Mouse (Mus musculus) limb, embryonic 15.5 days (tissue): Measurements from ENCODE around the gene Gm11037. TPM values are rescaled to one million over a fixed set of nuclear protein-coding genes. Genes with fewer than 3 reads are reported as not detected.
A peak's percentile ranks its signal among the peaks of the same experiment; 100 is the strongest.

Source experiments
- ATAC-seq: fragments of 200-750 bp; cut with Nextera tagmentation; 2 replicates; pipeline ENCODE4 v1.8.0; 2017; ENCODE audit warnings: low read depth, moderate TSS enrichment; ENCODE audit not compliant: insufficient number of reproducible peaks, low FRiP score, low TSS enrichment
- H3K27ac ChIP-seq: fragments of 300-500 bp; sonication (generic); 2 replicates; pipeline ENCODE4 v1.5.1; 2015; ENCODE audit warnings: moderate library complexity, mild to moderate bottlenecking, inconsistent platforms
- H3K27me3 ChIP-seq: fragments of 300-500 bp; sonication (generic); 2 replicates; pipeline ENCODE4 v1.6.1; 2015; ENCODE audit warnings: inconsistent platforms
- H3K36me3 ChIP-seq: fragments of 300-500 bp; sonication (generic); 2 replicates; pipeline ENCODE4 v1.6.1; 2015; ENCODE audit warnings: inconsistent platforms
- H3K4me1 ChIP-seq: fragments of 300-500 bp; sonication (generic); 2 replicates; pipeline ENCODE4 v1.6.1; 2015; ENCODE audit warnings: inconsistent platforms
- H3K4me2 ChIP-seq: fragments of 300-500 bp; sonication (generic); 2 replicates; pipeline ENCODE4 v1.6.1; 2015; ENCODE audit warnings: mild to moderate bottlenecking, inconsistent platforms
- H3K4me3 ChIP-seq: fragments of 300-500 bp; sonication (generic); 2 replicates; pipeline ENCODE4 v1.5.1; 2015; ENCODE audit warnings: mild to moderate bottlenecking, inconsistent platforms
- H3K9ac ChIP-seq: fragments of 300-500 bp; sonication (generic); 2 replicates; pipeline ENCODE4 v1.6.1; 2015; ENCODE audit warnings: inconsistent platforms
- H3K9me3 ChIP-seq: fragments of 300-500 bp; sonication (generic); 2 replicates; pipeline ENCODE4 v1.6.1; 2016; ENCODE audit warnings: inconsistent platforms
- WGBS: fragments of 180-500 bp; shearing (Covaris S2); methylation state at CpG from one replicate; pipeline ENCODE4 v1.1.7; 2015; 5-methylcytosine and 5-hydroxymethylcytosine counted together
- polyA plus RNA-seq: library from polyadenylated mRNA; unstranded; fragments of >200 nt; fragmentation: Nextera tagmentation; extraction: Ambion mirVana; gene quantifications from 2 replicates; pipeline ENCODE4 v1.2.1, GENCODE M21; 2015

Gm11037 gene
- polyA plus RNA-seq, 1 experiment from 2014 or later, result not detected

GRCm38 (mm10) chr2:131159491-131159910, 26.2 kb downstream of the Gm11037 start:
- Histone ChIP-seq H3K27me3 (no peaks in the 10 kb centered on the region), H3K9me3 (no peaks in the 10 kb centered on the region), H3K27ac (peak overlapping the region; percentile 74; the same call in 1 of the 2 replicates), H3K36me3 (no peaks in the 10 kb centered on the region), H3K4me3 (peak overlapping the region; percentile 71), H3K4me1 (peaks cover 18% of the 10 kb centered on the region), H3K9ac (peak overlapping the region; percentile 57), H3K4me2 (peak overlapping the region; percentile 86)
- peak; percentile 20 for ATAC-seq
- under 1% methylated on average over 18 of the region's 18 CpGs for WGBS

GRCm38 (mm10) chr2:131159938-131160581, 26.8 kb downstream of the Gm11037 start, which contains the start of gene 1700037H04Rik:
Gene 1700037H04Rik, minus strand, starts transcription at chr2:131160081.
- Histone ChIP-seq H3K36me3 (no peaks in the 10 kb centered on the region), H3K9me3 (no peaks in the 10 kb centered on the region), H3K27me3 (no peaks in the 10 kb centered on the region), H3K27ac (peak within 1 kb of the TSS; percentile 89), H3K4me1 (peaks cover 18% of the 10 kb centered on the region), H3K9ac (peak within 1 kb of the TSS; percentile 68), H3K4me2 (peak within 1 kb of the TSS; percentile 86), H3K4me3 (peak within 1 kb of the TSS; percentile 71)
- WGBS, result under 1% methylated on average over 54 of the region's 54 CpGs
- peak; percentile 98 for ATAC-seq

GRCm38 (mm10) chr2:131160671-131161111, 27.4 kb downstream of the Gm11037 start:
- H3K4me3 ChIP-seq, result peak overlapping the region; percentile 71
- peak overlapping the region; percentile 89 for H3K27ac ChIP-seq
- 1% methylated on average over 17 of the region's 17 CpGs for WGBS
- no peaks in the 10 kb centered on the region for H3K27me3 ChIP-seq
- ATAC-seq, result no peak
- no peaks in the 10 kb centered on the region for H3K36me3 ChIP-seq
- H3K9me3 ChIP-seq, result no peaks in the 10 kb centered on the region
- peaks cover 18% of the 10 kb centered on the region for H3K4me1 ChIP-seq
- peak overlapping the region; percentile 68 for H3K9ac ChIP-seq
- H3K4me2 ChIP-seq, result peak overlapping the region; percentile 86

- Histone ChIP-seq H3K27me3 (no peaks in the 10 kb centered on the region), H3K9ac (no peak overlapping the region), H3K9me3 (no peaks in the 10 kb centered on the region), H3K4me1 (peaks cover 6% of the 10 kb centered on the region), H3K4me2 (no peak overlapping the region), H3K27ac (no peak overlapping the region), H3K36me3 (no peaks in the 10 kb centered on the region), H3K4me3 (no peak overlapping the region)
- WGBS, result 59% methylated on average over 7 of the region's 7 CpGs
- ATAC-seq, result no peak
Observed at GRCm38 (mm10) chr2:131163924-131164323, 30.6 kb downstream of the Gm11037 start.

- peaks cover 16% of the 10 kb centered on the region for H3K27me3 ChIP-seq
- no peak overlapping the region for H3K27ac ChIP-seq
- no peaks in the 10 kb centered on the region for H3K36me3 ChIP-seq
- ATAC-seq, result no peak
- no peak overlapping the region for H3K4me2 ChIP-seq
- no peak overlapping the region for H3K9ac ChIP-seq
- H3K9me3 ChIP-seq, result no peaks in the 10 kb centered on the region
- peaks cover 6% of the 10 kb centered on the region; the same call in 1 of the 2 replicates for H3K4me1 ChIP-seq
- 87% methylated on average over 2 of the region's 2 CpGs for WGBS
- H3K4me3 ChIP-seq, result no peak overlapping the region
Observed at GRCm38 (mm10) chr2:131166172-131166571, 32.9 kb downstream of the Gm11037 start.

- Histone ChIP-seq H3K4me1 (peaks cover 13% of the 10 kb centered on the region), H3K4me2 (no peak overlapping the region), H3K36me3 (no peaks in the 10 kb centered on the region), H3K27me3 (peaks cover 34% of the 10 kb centered on the region), H3K9me3 (no peaks in the 10 kb centered on the region), H3K9ac (no peak overlapping the region), H3K27ac (no peak overlapping the region), H3K4me3 (no peak overlapping the region)
- ATAC-seq, result no peak
- WGBS, result 82% methylated on average over 6 of the region's 6 CpGs
Observed at GRCm38 (mm10) chr2:131167984-131168383, 34.7 kb downstream of the Gm11037 start.

GRCm38 (mm10) chr2:131168914-131169313, 35.6 kb downstream of the Gm11037 start:
- peaks cover 11% of the 10 kb centered on the region for H3K4me1 ChIP-seq
- H3K4me3 ChIP-seq, result no peak overlapping the region
- WGBS, result 82% methylated on average over 1 of the region's 1 CpGs
- no peak overlapping the region for H3K27ac ChIP-seq
- no peak overlapping the region for H3K4me2 ChIP-seq
- no peak overlapping the region for H3K9ac ChIP-seq
- H3K9me3 ChIP-seq, result no peaks in the 10 kb centered on the region
- H3K27me3 ChIP-seq, result peaks cover 43% of the 10 kb centered on the region
- H3K36me3 ChIP-seq, result no peaks in the 10 kb centered on the region
- no peak for ATAC-seq

GRCm38 (mm10) chr2:131170936-131171335, 37.6 kb downstream of the Gm11037 start:
- no peaks in the 10 kb centered on the region for H3K9me3 ChIP-seq
- no peak overlapping the region; the same call in 1 of the 2 replicates for H3K9ac ChIP-seq
- ATAC-seq, result no peak
- peaks cover 43% of the 10 kb centered on the region for H3K27me3 ChIP-seq
- no peaks in the 10 kb centered on the region for H3K36me3 ChIP-seq
- 16% methylated on average over 9 of the region's 9 CpGs for WGBS
- peak overlapping the region; percentile 40 for H3K4me2 ChIP-seq
- H3K4me3 ChIP-seq, result peak overlapping the region; percentile 26
- H3K4me1 ChIP-seq, result peaks cover 23% of the 10 kb centered on the region
- no peak overlapping the region for H3K27ac ChIP-seq

- peaks cover 43% of the 10 kb centered on the region for H3K27me3 ChIP-seq
- 8% methylated on average over 42 of the region's 43 CpGs for WGBS
- no peaks in the 10 kb centered on the region for H3K9me3 ChIP-seq
- no peak for ATAC-seq
- peak overlapping the region; percentile 40 for H3K4me2 ChIP-seq
- H3K27ac ChIP-seq, result no peak overlapping the region
- peak overlapping the region; percentile 26 for H3K4me3 ChIP-seq
- peak overlapping the region; percentile 2; the same call in 1 of the 2 replicates for H3K9ac ChIP-seq
- H3K4me1 ChIP-seq, result peaks cover 29% of the 10 kb centered on the region
- H3K36me3 ChIP-seq, result no peaks in the 10 kb centered on the region; the same call in 1 of the 2 replicates
Observed at GRCm38 (mm10) chr2:131171401-131172104, 38.3 kb downstream of the Gm11037 start.

GRCm38 (mm10) chr2:131172322-131172721, 39.0 kb downstream of the Gm11037 start:
- H3K27me3 ChIP-seq, result peaks cover 43% of the 10 kb centered on the region
- no peak for ATAC-seq

GRCm38 (mm10) chr2:131174700-131175099, 41.4 kb downstream of the Gm11037 start:
- 8% methylated on average over 11 of the region's 11 CpGs for WGBS
- H3K4me3 ChIP-seq, result peak overlapping the region; percentile 39
- H3K4me1 ChIP-seq, result peaks cover 58% of the 10 kb centered on the region
- ATAC-seq, result no peak
- H3K27me3 ChIP-seq, result peaks cover 41% of the 10 kb centered on the region
- no peak overlapping the region for H3K27ac ChIP-seq
- H3K9me3 ChIP-seq, result no peaks in the 10 kb centered on the region
- H3K4me2 ChIP-seq, result peak overlapping the region; percentile 83
- H3K36me3 ChIP-seq, result peaks cover 14% of the 10 kb centered on the region
- H3K9ac ChIP-seq, result no peak overlapping the region; the same call in 1 of the 2 replicates

More at GRCm38 (mm10) chr2:131172322-131172721, 39.0 kb downstream of the Gm11037 start:
- H3K36me3 ChIP-seq, result peaks cover 5% of the 10 kb centered on the region
- H3K4me3 ChIP-seq, result no peak overlapping the region
- no peak overlapping the region for H3K27ac ChIP-seq
- H3K4me1 ChIP-seq, result peaks cover 36% of the 10 kb centered on the region
- no peaks in the 10 kb centered on the region for H3K9me3 ChIP-seq
- no peak overlapping the region for H3K4me2 ChIP-seq
- 54% methylated on average over 9 of the region's 9 CpGs for WGBS
- no peak overlapping the region for H3K9ac ChIP-seq
